Mouse (Mus musculus) induced T-regulatory cell, adult 2 months (primary cell): ENCODE data around the gene Cdh13.
"Not testable (repeated sequence)": the region's sequence is repeated elsewhere in the genome, so short reads cannot be mapped to it uniquely, and the experiment has no call there.

ENCODE experiments used
- DNase-seq: peaks from one replicate; pipeline ENCODE4 v3.0.0-alpha.2; 2012; ENCODE audit warnings: low read depth

The Cdh13 gene

GRCm38 (mm10) chr8:118683386-118683785 lies 399.9 kb downstream of the Cdh13 start:
- no peak for DNase-seq

- no peak for DNase-seq
These were observed 402.3 kb downstream of the Cdh13 start for GRCm38 (mm10) chr8:118685863-118686262.

GRCm38 (mm10) chr8:118689849-118690248 lies 406.3 kb downstream of the Cdh13 start:
- no peak for DNase-seq

GRCm38 (mm10) chr8:118701312-118701880 lies 417.9 kb downstream of the Cdh13 start:
- no peak for DNase-seq

- no peak for DNase-seq
These were observed 425.8 kb downstream of the Cdh13 start for GRCm38 (mm10) chr8:118709366-118709765.

- DNase-seq = no peak
These were observed 428.1 kb downstream of the Cdh13 start for GRCm38 (mm10) chr8:118711631-118712030.

GRCm38 (mm10) chr8:118713111-118713510 lies 429.6 kb downstream of the Cdh13 start:
- no peak for DNase-seq

- DNase-seq = no peak
These were observed 430.1 kb downstream of the Cdh13 start for GRCm38 (mm10) chr8:118713596-118713995.

GRCm38 (mm10) chr8:118722896-118723295 lies 439.4 kb downstream of the Cdh13 start:
- DNase-seq = no peak

GRCm38 (mm10) chr8:118725651-118726050 lies 442.1 kb downstream of the Cdh13 start:
- DNase-seq = no peak

- DNase-seq = no peak
These were observed 458.2 kb downstream of the Cdh13 start for GRCm38 (mm10) chr8:118741781-118742180.

- DNase-seq = no peak
These were observed 461.5 kb downstream of the Cdh13 start for GRCm38 (mm10) chr8:118744991-118745390.

GRCm38 (mm10) chr8:118748041-118748604 lies 464.6 kb downstream of the Cdh13 start:
- DNase-seq = no peak

GRCm38 (mm10) chr8:118749191-118749590 lies 465.7 kb downstream of the Cdh13 start:
- no peak for DNase-seq

- no peak for DNase-seq
These were observed 466.3 kb downstream of the Cdh13 start for GRCm38 (mm10) chr8:118749786-118750185.

- DNase-seq = no peak
These were observed 470.2 kb downstream of the Cdh13 start for GRCm38 (mm10) chr8:118753710-118754109.

GRCm38 (mm10) chr8:118754119-118754518 lies 470.6 kb downstream of the Cdh13 start:
- DNase-seq = no peak

- DNase-seq = not testable (repeated sequence)
These were observed 494.0 kb downstream of the Cdh13 start for GRCm38 (mm10) chr8:118777507-118777906.

GRCm38 (mm10) chr8:118778374-118778773 lies 494.8 kb downstream of the Cdh13 start:
- no peak for DNase-seq

GRCm38 (mm10) chr8:118785646-118786045 lies 502.1 kb downstream of the Cdh13 start:
- no peak for DNase-seq

GRCm38 (mm10) chr8:118789649-118790048 lies 506.1 kb downstream of the Cdh13 start:
- no peak for DNase-seq

- DNase-seq = no peak
These were observed 511.4 kb downstream of the Cdh13 start for GRCm38 (mm10) chr8:118794886-118795285.

GRCm38 (mm10) chr8:118796491-118796890 lies 513.0 kb downstream of the Cdh13 start:
- no peak for DNase-seq

GRCm38 (mm10) chr8:118797127-118797526 lies 513.6 kb downstream of the Cdh13 start:
- no peak for DNase-seq
